Mouse (Mus musculus) neural tube, embryonic 11.5 days (tissue): ENCODE measurements around the gene 4933428G20Rik. TPM values are rescaled to one million over a fixed set of nuclear protein-coding genes. Genes with fewer than 3 reads are reported as not detected.

ENCODE experiments used
- ATAC-seq: fragments of 200-750 bp; cut with Nextera tagmentation; 2 replicates; pipeline ENCODE4 v1.8.0; 2017; ENCODE audit warnings: moderate number of reproducible peaks, mild to moderate bottlenecking, moderate TSS enrichment, moderate library complexity; ENCODE audit not compliant: insufficient read depth, low FRiP score, low TSS enrichment
- DNase-seq: peaks from one replicate; pipeline ENCODE4 v3.0.0-alpha.2; 2015; ENCODE audit warnings: low spot score
- H3K27ac ChIP-seq: fragments of 300-500 bp; sonication (generic); 2 replicates; pipeline ENCODE4 v1.5.1; 2014; ENCODE audit warnings: low read depth, mild to moderate bottlenecking, low read length
- H3K27me3 ChIP-seq: fragments of 300-500 bp; sonication (generic); 2 replicates; pipeline ENCODE4 v1.6.1; 2014; ENCODE audit warnings: mild to moderate bottlenecking, low read length, mixed read lengths; ENCODE audit not compliant: control insufficient read depth, insufficient read depth
- H3K36me3 ChIP-seq: fragments of 300-500 bp; sonication (generic); 2 replicates; pipeline ENCODE4 v1.6.1; 2014; ENCODE audit warnings: mild to moderate bottlenecking, low read length, moderate library complexity, mixed read lengths; ENCODE audit not compliant: control insufficient read depth, insufficient read depth
- H3K4me1 ChIP-seq: fragments of 300-500 bp; sonication (generic); 2 replicates; pipeline ENCODE4 v1.6.1; 2014; ENCODE audit warnings: low read length, mixed read lengths; ENCODE audit not compliant: control insufficient read depth, insufficient read depth
- H3K4me2 ChIP-seq: fragments of 300-500 bp; sonication (generic); 2 replicates; pipeline ENCODE4 v1.6.1; 2014; ENCODE audit warnings: low read depth, mild to moderate bottlenecking, moderate library complexity
- H3K4me3 ChIP-seq: fragments of 300-500 bp; sonication (generic); 2 replicates; pipeline ENCODE4 v1.5.1; 2014; ENCODE audit warnings: low read depth, low read length
- H3K9ac ChIP-seq: fragments of 300-500 bp; sonication (generic); 2 replicates; pipeline ENCODE4 v1.6.1; 2014; ENCODE audit warnings: mild to moderate bottlenecking, low read length
- H3K9me3 ChIP-seq: fragments of 300-500 bp; sonication (generic); 2 replicates; pipeline ENCODE4 v1.6.1; 2016; ENCODE audit warnings: low read length; ENCODE audit not compliant: control insufficient read depth
- WGBS: fragments of 180-500 bp; shearing (Covaris S2); extraction: QIAGEN DNeasy Blood & Tissue Kit; methylation state at CpG from one replicate; pipeline ENCODE4 v1.1.7; 2014; 5-methylcytosine and 5-hydroxymethylcytosine counted together
- polyA plus RNA-seq: library from polyadenylated mRNA; unstranded; fragments of >200 nt; fragmentation: Nextera tagmentation; extraction: Ambion mirVana; gene quantifications from 2 replicates; pipeline ENCODE4 v1.2.1, GENCODE M21; 2014

4933428G20Rik gene
- polyA plus RNA-seq, 1 experiment from 2014 or later = not detected

DNA sequence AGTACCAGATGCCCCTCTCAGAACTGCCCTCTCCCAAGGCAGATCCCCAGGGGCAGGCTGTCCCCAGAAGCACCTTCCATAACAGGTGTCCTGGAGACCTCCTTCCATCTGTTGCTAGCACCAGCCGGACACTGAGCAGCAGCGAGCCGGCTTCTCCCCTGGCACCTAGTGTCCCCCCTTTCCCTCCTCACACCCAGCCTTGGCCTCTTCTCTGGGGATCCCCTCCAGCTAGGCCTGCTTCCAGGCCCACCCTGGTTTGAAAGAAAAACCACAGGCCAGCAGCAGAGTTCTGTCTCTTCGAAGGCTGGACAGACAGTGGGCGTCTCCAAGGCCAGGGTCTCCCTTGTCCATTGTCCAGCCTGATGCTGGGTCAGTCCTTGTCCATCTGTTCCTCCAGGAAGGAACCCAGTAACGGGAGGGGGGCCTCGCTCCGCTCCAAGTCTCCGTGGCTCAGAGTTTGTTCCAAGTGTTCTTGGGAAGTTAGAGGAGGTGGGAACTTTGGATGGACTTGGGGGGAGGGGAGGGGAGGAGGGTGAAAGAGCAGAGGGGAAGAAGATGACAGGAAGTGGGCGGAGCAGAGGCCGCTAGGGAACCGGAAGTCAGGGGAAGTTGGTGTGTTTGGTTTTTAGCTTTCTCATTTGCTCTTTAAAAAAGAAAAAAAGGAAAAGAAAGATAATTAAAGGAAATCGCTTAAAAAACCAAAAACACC, 11.7 kb upstream of the 4933428G20Rik start:
- Histone ChIP-seq H3K4me1 (peaks cover 9% of the 10 kb centered on the region), H3K4me2 (no peak overlapping the region), H3K9me3 (no peaks in the 10 kb centered on the region), H3K4me3 (no peak overlapping the region), H3K9ac (no peak overlapping the region), H3K36me3 (no peaks in the 10 kb centered on the region), H3K27me3 (no peaks in the 10 kb centered on the region), H3K27ac (0 out of 2 replicates have a peak overlapping the region, but pooled peaks have one; percentile 0)
- no peak for ATAC-seq
- WGBS = 54% methylated on average over 13 of the region's 13 CpGs
- DNase-seq = no peak

DNA sequence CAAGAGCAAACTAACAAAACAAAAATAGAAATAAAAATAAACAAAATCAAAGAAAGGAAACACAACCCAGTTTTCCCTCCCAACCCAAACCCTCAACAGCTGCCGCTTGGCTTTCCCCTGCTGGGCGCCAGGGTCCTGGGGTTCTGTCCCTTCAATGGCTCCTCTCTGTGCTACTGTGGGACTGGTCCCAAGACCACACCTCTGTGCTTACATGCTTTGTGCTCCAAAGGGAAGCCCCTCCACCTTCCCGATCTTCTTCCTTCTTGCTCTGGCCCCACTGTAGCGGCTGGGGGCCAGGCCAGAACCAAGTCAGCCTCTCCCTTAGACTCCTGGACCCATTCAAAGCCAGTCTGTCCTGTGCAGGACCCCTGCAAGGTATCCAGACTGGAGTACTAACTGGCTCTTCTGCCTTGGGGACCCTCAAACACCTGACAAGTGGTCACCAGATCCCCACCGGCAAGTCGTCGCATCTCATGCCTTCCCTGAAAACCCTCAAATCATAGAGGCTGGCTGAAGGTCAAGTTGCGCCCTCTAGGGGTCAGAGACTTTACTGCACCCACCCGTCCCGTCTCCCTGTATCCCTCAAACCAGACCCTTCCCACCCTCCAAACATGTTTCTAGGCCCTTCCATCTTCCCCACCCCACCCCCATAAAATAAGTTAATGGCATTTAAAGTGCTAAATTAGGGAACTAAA, 11.0 kb upstream of the 4933428G20Rik start:
- H3K9ac ChIP-seq = no peak overlapping the region
- H3K27ac ChIP-seq = 0 out of 2 replicates have a peak overlapping the region, but pooled peaks have one; percentile 0
- H3K27me3 ChIP-seq = no peaks in the 10 kb centered on the region
- 28% methylated on average over 10 of the region's 10 CpGs for WGBS
- no peaks in the 10 kb centered on the region for H3K9me3 ChIP-seq
- H3K36me3 ChIP-seq = no peaks in the 10 kb centered on the region
- no peak for ATAC-seq
- peak; percentile 79 for DNase-seq
- peaks cover 9% of the 10 kb centered on the region for H3K4me1 ChIP-seq
- no peak overlapping the region for H3K4me2 ChIP-seq
- no peak overlapping the region for H3K4me3 ChIP-seq

DNA sequence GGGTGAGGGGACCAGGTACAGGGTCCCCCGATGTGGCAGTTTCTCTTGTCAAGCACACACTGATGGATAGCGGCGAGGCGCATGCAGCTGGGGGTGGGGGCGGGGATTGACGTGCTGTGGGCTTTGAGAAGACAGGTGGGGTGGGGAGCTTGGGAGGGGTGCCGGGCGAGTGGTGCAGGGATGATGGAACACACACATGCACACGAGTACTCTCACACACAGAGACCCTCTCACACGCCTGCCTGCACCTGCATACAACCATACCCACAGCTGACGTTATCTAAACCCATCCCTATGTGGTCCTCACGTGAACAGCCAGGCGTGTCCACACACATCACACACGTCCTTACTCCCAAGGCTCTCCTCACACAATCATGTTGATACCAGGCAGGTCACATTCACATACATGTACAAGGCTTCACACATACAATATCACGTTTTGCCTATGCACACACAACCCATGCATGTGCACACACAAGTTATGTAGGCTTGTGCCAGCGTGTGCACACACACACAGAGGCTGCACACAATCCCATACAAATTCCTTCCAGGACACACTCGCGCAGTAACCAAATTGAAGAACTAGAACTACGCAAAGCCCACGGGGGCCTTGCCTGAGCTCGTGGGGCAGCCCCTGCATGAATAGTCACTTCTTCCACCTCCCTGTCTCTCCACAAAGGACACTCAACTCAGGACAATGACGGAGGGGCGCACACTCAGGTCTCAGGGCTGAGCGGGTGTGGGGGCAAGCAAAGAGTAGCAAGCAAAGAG, 9.8 kb upstream of the 4933428G20Rik start:
- Histone ChIP-seq H3K36me3 (no peaks in the 10 kb centered on the region), H3K4me1 (peaks cover 9% of the 10 kb centered on the region), H3K27ac (no peak overlapping the region), H3K9me3 (no peaks in the 10 kb centered on the region), H3K9ac (no peak overlapping the region), H3K4me3 (no peak overlapping the region), H3K4me2 (no peak overlapping the region), H3K27me3 (no peaks in the 10 kb centered on the region)
- no peak for DNase-seq
- WGBS = 63% methylated on average over 21 of the region's 24 CpGs
- no peak for ATAC-seq

DNA sequence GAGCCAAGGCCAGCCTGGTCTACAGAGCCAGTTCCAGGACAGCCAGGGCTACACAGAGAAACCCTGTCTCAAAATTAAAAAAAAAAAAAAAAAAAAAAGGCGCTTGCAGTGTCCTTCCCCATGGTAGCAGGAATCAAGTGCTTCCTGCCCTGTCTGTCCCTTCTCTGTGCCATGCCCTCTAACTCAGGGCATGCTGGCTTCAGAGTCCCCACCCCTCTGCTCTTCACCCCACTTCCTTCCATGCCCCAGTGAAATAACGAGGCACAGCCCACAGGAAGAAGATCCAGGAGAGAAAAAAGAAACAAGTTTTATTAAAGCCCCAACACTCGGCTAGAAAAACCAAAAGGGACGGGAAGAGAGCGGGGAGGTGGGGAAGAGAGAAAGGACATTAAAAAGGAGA, 8.9 kb upstream of the 4933428G20Rik start:
- H3K4me1 ChIP-seq = peaks cover 9% of the 10 kb centered on the region
- DNase-seq = no peak

GRCm38 (mm10) chr11:97508198-97508597, 8.1 kb upstream of the 4933428G20Rik start:
- no peak for ATAC-seq
- Histone ChIP-seq H3K4me3 (no peak overlapping the region), H3K27ac (no peak overlapping the region), H3K36me3 (no peaks in the 10 kb centered on the region), H3K9ac (no peak overlapping the region), H3K9me3 (no peaks in the 10 kb centered on the region), H3K4me2 (no peak overlapping the region), H3K27me3 (no peaks in the 10 kb centered on the region), H3K4me1 (peaks cover 9% of the 10 kb centered on the region)
- no peak for DNase-seq
- 81% methylated on average over 3 of the region's 3 CpGs for WGBS

More for the DNA sequence above, 8.9 kb upstream of the 4933428G20Rik start:
- Histone ChIP-seq H3K9ac (no peak overlapping the region), H3K9me3 (no peaks in the 10 kb centered on the region), H3K27ac (no peak overlapping the region), H3K4me2 (no peak overlapping the region), H3K4me3 (no peak overlapping the region), H3K36me3 (no peaks in the 10 kb centered on the region), H3K27me3 (no peaks in the 10 kb centered on the region)
- 51% methylated on average over 5 of the region's 5 CpGs for WGBS
- ATAC-seq = no peak

DNA sequence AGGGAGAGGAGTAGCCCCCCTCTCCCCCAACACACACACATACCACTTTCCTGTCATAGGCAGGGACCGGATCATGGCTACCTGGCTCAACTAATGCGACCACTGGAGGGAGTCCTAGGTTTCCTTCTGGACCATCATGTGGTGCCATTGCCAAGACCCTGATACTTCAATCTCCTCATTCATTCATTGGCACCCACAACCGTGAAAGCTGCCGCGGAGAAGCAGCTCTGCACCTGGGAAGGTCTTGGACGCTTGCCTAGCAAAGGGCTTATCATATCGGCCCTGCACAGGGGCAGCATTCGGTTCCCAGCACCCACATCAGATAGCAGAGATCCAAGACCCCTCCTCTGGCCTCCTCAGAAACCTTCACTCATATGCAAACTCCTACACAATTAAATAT, 6.2 kb upstream of the 4933428G20Rik start:
- ATAC-seq = no peak
- H3K4me2 ChIP-seq = no peak overlapping the region
- peaks cover 9% of the 10 kb centered on the region for H3K4me1 ChIP-seq
- H3K9ac ChIP-seq = no peak overlapping the region
- H3K36me3 ChIP-seq = no peaks in the 10 kb centered on the region
- H3K4me3 ChIP-seq = no peak overlapping the region
- WGBS = 56% methylated on average over 8 of the region's 8 CpGs
- DNase-seq = no peak
- H3K27ac ChIP-seq = no peak overlapping the region
- H3K27me3 ChIP-seq = peaks cover 7% of the 10 kb centered on the region
- H3K9me3 ChIP-seq = no peaks in the 10 kb centered on the region

- H3K4me3 ChIP-seq = no peak overlapping the region
- H3K27ac ChIP-seq = no peak overlapping the region
- H3K4me1 ChIP-seq = peaks cover 11% of the 10 kb centered on the region
- no peak overlapping the region for H3K9ac ChIP-seq
- 79% methylated on average over 4 of the region's 4 CpGs for WGBS
- DNase-seq = no peak
- ATAC-seq = no peak
- no peaks in the 10 kb centered on the region for H3K9me3 ChIP-seq
- peaks cover 13% of the 10 kb centered on the region for H3K27me3 ChIP-seq
- no peaks in the 10 kb centered on the region for H3K36me3 ChIP-seq
- no peak overlapping the region for H3K4me2 ChIP-seq
Measured at GRCm38 (mm10) chr11:97505784-97506183, 5.6 kb upstream of the 4933428G20Rik start.

DNA sequence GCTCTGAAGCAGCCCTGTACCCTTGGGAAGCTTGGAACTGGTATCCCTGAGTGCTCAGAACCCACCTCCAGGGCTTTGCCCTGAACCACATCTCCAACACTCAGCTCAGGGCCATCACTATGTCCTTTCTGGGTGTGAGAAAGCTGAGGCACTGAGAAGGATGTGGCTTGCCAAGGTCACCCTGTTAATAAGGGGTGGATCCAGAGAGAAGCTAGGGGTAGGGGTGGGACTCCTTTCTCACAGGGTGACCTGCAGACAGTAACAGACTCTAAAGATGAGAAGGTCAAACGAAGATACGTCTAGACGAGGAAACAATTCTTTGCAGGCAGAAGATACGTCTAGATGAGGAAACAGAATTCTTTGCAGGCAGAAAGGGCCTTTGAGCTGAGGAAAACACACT, 2.7 kb upstream of the 4933428G20Rik start:
- H3K9ac ChIP-seq = no peak overlapping the region
- no peak for ATAC-seq
- WGBS = 87% methylated on average over 4 of the region's 4 CpGs
- DNase-seq = no peak
- H3K4me2 ChIP-seq = no peak overlapping the region
- H3K36me3 ChIP-seq = no peaks in the 10 kb centered on the region
- H3K27ac ChIP-seq = no peak overlapping the region
- no peaks in the 10 kb centered on the region for H3K9me3 ChIP-seq
- peaks cover 3% of the 10 kb centered on the region for H3K4me1 ChIP-seq
- H3K27me3 ChIP-seq = peaks cover 37% of the 10 kb centered on the region
- H3K4me3 ChIP-seq = no peak overlapping the region
